Mouse (Mus musculus) ES-Bruce4 (cell line): ENCODE measurements around the gene Gm49354.

Experiments
- CTCF ChIP-seq: IDR thresholded peaks from one replicate; pipeline ENCODE4 v1.8.1; 2011; ENCODE audit warnings: low read depth, low read length
- EP300 ChIP-seq: IDR thresholded peaks from 2 replicates; pipeline ENCODE4 v1.6.1; 2011; ENCODE audit warnings: low read depth, low read length; ENCODE audit not compliant: insufficient read depth
- POLR2A ChIP-seq: IDR thresholded peaks from one replicate; pipeline ENCODE4 v1.8.1; 2011; ENCODE audit warnings: low read length; ENCODE audit not compliant: insufficient read depth

DNA sequence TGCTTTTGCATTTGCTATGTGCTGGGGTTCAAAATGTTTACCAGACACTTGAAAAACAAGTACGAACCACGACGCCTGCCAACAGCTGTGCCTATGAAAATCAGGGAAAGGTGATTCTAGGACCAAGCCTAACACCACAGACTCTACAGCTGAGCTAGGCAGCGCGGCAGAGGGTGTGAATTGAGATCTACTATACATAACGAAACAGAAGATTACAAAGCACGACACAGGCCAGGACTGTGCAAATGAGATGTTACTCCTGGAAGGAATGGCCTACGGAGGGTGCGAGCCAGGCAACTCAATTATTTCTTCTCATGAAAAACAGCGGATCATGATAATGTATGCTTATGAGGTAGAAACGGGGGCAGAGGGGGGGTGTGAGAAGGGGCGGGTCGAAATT lies 13.5 kb downstream of the Gm49354 start:
- no peak for TF ChIP-seq POLR2A
- no peak for TF ChIP-seq CTCF
- TF ChIP-seq EP300, result no peak
